In the genomic region with DNA sequence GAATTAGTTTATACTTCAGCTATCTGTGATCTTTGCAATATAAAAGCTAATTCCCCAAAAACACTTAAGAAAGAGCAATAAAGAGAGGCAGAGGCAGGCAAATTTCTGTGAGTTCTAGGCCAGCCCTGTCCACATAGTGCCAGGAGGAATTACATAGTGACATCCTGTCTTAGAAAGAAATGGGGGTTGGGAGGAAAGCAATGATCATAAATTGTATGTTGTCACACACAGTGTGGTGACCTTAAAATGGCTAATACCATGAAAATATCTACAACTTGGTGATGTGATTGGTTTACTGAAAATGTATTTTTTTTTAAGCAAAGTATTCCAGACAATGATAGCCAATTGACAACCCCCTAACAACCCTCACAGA, we compare ENCODE assay signal across 9 mouse cellular contexts. TPM values are rescaled to one million over a fixed set of nuclear protein-coding genes. Genes with fewer than 3 reads are reported as not detected.
DNase-seq lines count a peak whose midpoint lies in the region; ATAC-seq lines count a peak whose summit lies in the region.
"Had no signal": no experiment of that assay in that cellular context is flagged by ENCODE, and none has a peak within 500 bp of the region (broad histone marks: within the 10 kb centered on the region; RNA-seq: fewer than 3 reads in every experiment).

No protein-coding gene starts in this region.

- H3K9ac ChIP-seq in heart, embryonic 13.5 days = peak overlapping the region; percentile 73; the same call in 1 of the 2 replicates
- H3K9ac ChIP-seq in stomach, embryonic 15.5 days = no peak overlapping the region
- H3K9ac ChIP-seq: forebrain, embryonic 13.5 days had no signal

- 0 out of 2 replicates have a peak, but pooled peaks cover 1% of the 10 kb centered on the region for H3K36me3 ChIP-seq in heart, embryonic 13.5 days
- peaks cover 5% of the 10 kb centered on the region for H3K36me3 ChIP-seq in megakaryocyte, embryonic 14.5 days (replicated peaks; ENCODE audit: low read length)
- H3K36me3 ChIP-seq in limb, embryonic 10.5 days = 0 out of 2 replicates have a peak, but pooled peaks cover 1% of the 10 kb centered on the region
- H3K36me3 ChIP-seq in stomach, embryonic 15.5 days = no peaks in the 10 kb centered on the region

- H3K27me3 ChIP-seq in heart, embryonic 13.5 days (replicated peaks) = no peaks in the 10 kb centered on the region
- no peaks in the 10 kb centered on the region for H3K27me3 ChIP-seq in megakaryocyte, embryonic 14.5 days (replicated peaks)
- no peaks in the 10 kb centered on the region for H3K27me3 ChIP-seq in limb, embryonic 10.5 days (ENCODE audit: low read depth, poor library complexity, severe bottlenecking)
- no peaks in the 10 kb centered on the region for H3K27me3 ChIP-seq in stomach, embryonic 15.5 days (replicated peaks)
- H3K27me3 ChIP-seq: forebrain, embryonic 13.5 days had no signal

- no peak overlapping the region for H3K4me3 ChIP-seq in heart, embryonic 13.5 days
- peak overlapping the region; percentile 89 for H3K4me3 ChIP-seq in megakaryocyte, embryonic 14.5 days (replicated peaks)
- H3K4me3 ChIP-seq in limb, embryonic 10.5 days = peak overlapping the region; percentile 34; the same call in 1 of the 2 replicates
- H3K4me3 ChIP-seq in stomach, embryonic 15.5 days (replicated peaks) = no peak overlapping the region
- H3K4me3 ChIP-seq: forebrain, embryonic 13.5 days had no signal

- DNase-seq in heart, adult 11 months = no peak
- no peak for DNase-seq in limb, embryonic 10.5 days (ENCODE audit: low spot score)
- DNase-seq in adrenal gland, postnatal 36 days = no peak
- DNase-seq in gastrocnemius, adult 18-20 months (ENCODE audit: low spot score) = no peak

- peak overlapping the region; percentile 88 for H3K27ac ChIP-seq in heart, embryonic 13.5 days (replicated peaks)
- peak overlapping the region; percentile 81 for H3K27ac ChIP-seq in limb, embryonic 10.5 days
- peak overlapping the region; percentile 88 for H3K27ac ChIP-seq in stomach, embryonic 15.5 days
- H3K27ac ChIP-seq: forebrain, embryonic 13.5 days had no signal

- H3K9me3 ChIP-seq in heart, embryonic 13.5 days = no peaks in the 10 kb centered on the region
- no peaks in the 10 kb centered on the region for H3K9me3 ChIP-seq in megakaryocyte, embryonic 14.5 days
- H3K9me3 ChIP-seq in limb, embryonic 10.5 days (replicated peaks) = no peaks in the 10 kb centered on the region
- no peaks in the 10 kb centered on the region for H3K9me3 ChIP-seq in stomach, embryonic 15.5 days
- H3K9me3 ChIP-seq: forebrain, embryonic 13.5 days had no signal

- peak overlapping the region; percentile 59 for H3K4me2 ChIP-seq in heart, embryonic 13.5 days
- H3K4me2 ChIP-seq in stomach, embryonic 15.5 days = no peak overlapping the region
- H3K4me2 ChIP-seq: forebrain, embryonic 13.5 days had no signal

- ATAC-seq in heart, embryonic 13.5 days (ENCODE audit: extremely low read depth, insufficient number of reproducible peaks, low FRiP score, low TSS enrichment) = no peak
- ATAC-seq in megakaryocyte, adult 5-6 weeks (ENCODE audit: poor library complexity, severe bottlenecking) = no peak
- no peak for ATAC-seq in stomach, embryonic 15.5 days (ENCODE audit: insufficient read depth, low FRiP score, low read depth)
- ATAC-seq: forebrain, embryonic 13.5 days had no signal

- peaks cover 78% of the 10 kb centered on the region for H3K4me1 ChIP-seq in heart, embryonic 13.5 days
- H3K4me1 ChIP-seq in megakaryocyte, embryonic 14.5 days = peaks cover 82% of the 10 kb centered on the region
- H3K4me1 ChIP-seq in limb, embryonic 10.5 days = peaks cover 48% of the 10 kb centered on the region
- H3K4me1 ChIP-seq in stomach, embryonic 15.5 days = peaks cover 37% of the 10 kb centered on the region

RNA-seq across cellular contexts. Expression of gene C87436, which starts 41.6 kb away (rescaled TPM):
- 16.8 and 20.0 TPM in 2 replicates for polyA plus RNA-seq in heart, embryonic 13.5 days (2015; fragmentation: Nextera tagmentation; extraction: Ambion mirVana)
- polyA plus RNA-seq in megakaryocyte, embryonic 14.5 days (2012; ENCODE audit: insufficient read depth, low replicate concordance) = 5.3 TPM in 1 of 2 replicates, not detected in the other
- 24.8 and 34.1 TPM in 2 replicates for total RNA-seq in megakaryocyte, adult 5-6 weeks (2015)
- total RNA-seq in megakaryocyte, adult 5-6 weeks (2017) = 23.5 and 33.1 TPM in 2 replicates
- polyA plus RNA-seq in limb, embryonic 10.5 days (2016; fragmentation: Nextera tagmentation; extraction: Ambion mirVana) = 23.9 and 25.2 TPM in 2 replicates
- polyA plus RNA-seq in stomach, embryonic 15.5 days (2015; fragmentation: Nextera tagmentation; extraction: Ambion mirVana) = 20.9 and 24.9 TPM in 2 replicates
- 10 to 100 TPM; 16.5 to 23.5 TPM for total RNA-seq in adrenal gland, postnatal 36 days (2021)
- 1 to 10 TPM; 9.2 to 10.0 TPM for total RNA-seq in gastrocnemius, adult 18-20 months (2021)

RNA-seq across cellular contexts. Expression of gene Pcbp1, which starts 46.3 kb away (rescaled TPM):
- polyA plus RNA-seq in heart, embryonic 13.5 days (2015; fragmentation: Nextera tagmentation; extraction: Ambion mirVana) = 218 and 286 TPM in 2 replicates
- 984 and 2,235 TPM in 2 replicates for polyA plus RNA-seq in megakaryocyte, embryonic 14.5 days (2012; ENCODE audit: insufficient read depth, low replicate concordance)
- total RNA-seq in megakaryocyte, adult 5-6 weeks (2015) = 204 and 222 TPM in 2 replicates
- 58.9 and 76.8 TPM in 2 replicates for total RNA-seq in megakaryocyte, adult 5-6 weeks (2017)
- 562 and 618 TPM in 2 replicates for polyA plus RNA-seq in limb, embryonic 10.5 days (2016; fragmentation: Nextera tagmentation; extraction: Ambion mirVana)
- 518 and 529 TPM in 2 replicates for polyA plus RNA-seq in stomach, embryonic 15.5 days (2015; fragmentation: Nextera tagmentation; extraction: Ambion mirVana)
- total RNA-seq in adrenal gland, postnatal 36 days (2021) = 100 to 1,000 TPM; 316 to 364 TPM
- total RNA-seq in gastrocnemius, adult 18-20 months (2021) = 100 to 1,000 TPM; 114 to 128 TPM

RNA-seq across cellular contexts. Expression of gene Gm44790, which starts 53.3 kb away (rescaled TPM):
- 0.60 TPM in 1 of 2 replicates, not detected in the other for polyA plus RNA-seq in heart, embryonic 13.5 days (2015; fragmentation: Nextera tagmentation; extraction: Ambion mirVana)
- polyA plus RNA-seq in megakaryocyte, embryonic 14.5 days (2012; ENCODE audit: insufficient read depth, low replicate concordance) = not detected in 2 replicates
- not detected in 2 replicates for total RNA-seq in megakaryocyte, adult 5-6 weeks (2015)
- total RNA-seq in megakaryocyte, adult 5-6 weeks (2017) = not detected in 2 replicates
- not detected in 2 replicates for polyA plus RNA-seq in limb, embryonic 10.5 days (2016; fragmentation: Nextera tagmentation; extraction: Ambion mirVana)
- not detected in 2 replicates for polyA plus RNA-seq in stomach, embryonic 15.5 days (2015; fragmentation: Nextera tagmentation; extraction: Ambion mirVana)
- total RNA-seq in adrenal gland, postnatal 36 days (2021) = not detected
- total RNA-seq in gastrocnemius, adult 18-20 months (2021) = not detected

Comparison
In these comparisons a context has a peak if more than half of its experiments do, and no peak if none do; other contexts are left out.
1. H3K4me3 ChIP-seq: peak in megakaryocyte, embryonic 14.5 days (single experiment) and limb, embryonic 10.5 days (single experiment); none in heart, embryonic 13.5 days (single experiment) and stomach, embryonic 15.5 days (single experiment).
2. Peak in every context shown above with its lines, with median percentiles within 50 percentile points of each other: H3K27ac ChIP-seq.